Mouse (Mus musculus): ENCODE data around the gene Gmcl1.

DNA sequence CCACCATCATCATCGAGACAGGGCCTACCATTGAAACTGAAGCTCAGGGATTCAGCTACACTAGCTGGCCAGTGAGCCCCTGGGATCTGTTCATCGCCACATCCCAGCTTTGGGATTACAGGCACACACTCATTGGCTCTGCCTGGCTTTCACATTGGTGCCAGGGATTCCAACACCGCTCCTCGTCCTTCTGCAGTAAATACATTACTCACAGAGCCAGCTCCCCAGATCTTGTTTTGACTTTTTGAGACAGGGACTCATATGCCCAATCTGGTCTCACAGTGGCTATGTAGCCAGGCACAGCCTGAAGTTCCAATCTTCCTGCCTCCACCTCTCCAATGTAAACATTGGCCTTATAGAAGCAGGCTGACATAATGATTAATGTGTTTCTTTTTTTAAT is 3.1 kb upstream of the Gmcl1 start:
- TF ChIP-seq JUND (IDR thresholded peaks at IDR 0.05; ENCODE audit: low read depth, low read length): no peak
- TF ChIP-seq CTCF (IDR thresholded peaks at IDR 0.05 in 2 of 3, conservative IDR thresholded peaks at IDR 0.05 in 1 of 3; ENCODE audit: control insufficient read depth in 1 of 3, insufficient read depth in 1 of 3, low read depth in 2 of 3, low read length in 3 of 3, poor library complexity in 1 of 3, severe bottlenecking in 1 of 3): no peak
- no peak for TF ChIP-seq POLR2A (IDR thresholded peaks at IDR 0.05; ENCODE audit: control insufficient read depth in 1 of 2, insufficient read depth in 1 of 2, low read depth in 1 of 2, low read length in 2 of 2, poor library complexity in 1 of 2)
- no peak for TF ChIP-seq MAZ (IDR thresholded peaks at IDR 0.05; ENCODE audit: low read depth, low read length)
- TF ChIP-seq MAX (IDR thresholded peaks at IDR 0.05; ENCODE audit: low read length): no peak
- TF ChIP-seq ZNF384 (IDR thresholded peaks at IDR 0.05; ENCODE audit: low read depth, low read length): no peak
- TF ChIP-seq BHLHE40 (IDR thresholded peaks at IDR 0.05; ENCODE audit: borderline replicate concordance, low read depth, low read length): no peak
- TF ChIP-seq NRF1 (IDR thresholded peaks at IDR 0.05; ENCODE audit: insufficient read depth, low read depth, low read length, poor library complexity, severe bottlenecking): no peak
- TF ChIP-seq ETS1 (IDR thresholded peaks at IDR 0.05; ENCODE audit: low read depth, low read length): no peak
- TF ChIP-seq RAD21 (IDR thresholded peaks at IDR 0.05; ENCODE audit: low read depth, low read length): no peak
- no peak for TF ChIP-seq MEF2A (IDR thresholded peaks at IDR 0.05; ENCODE audit: extremely low read depth, insufficient replicate concordance, low read depth, low read length, poor library complexity, severe bottlenecking)
- TF ChIP-seq ZKSCAN1 (IDR thresholded peaks at IDR 0.05; ENCODE audit: low read depth, low read length): no peak

Measured in MEL (cell line).